Mouse (Mus musculus): ENCODE results near the gene Fam43a.

The Fam43a gene

DNA sequence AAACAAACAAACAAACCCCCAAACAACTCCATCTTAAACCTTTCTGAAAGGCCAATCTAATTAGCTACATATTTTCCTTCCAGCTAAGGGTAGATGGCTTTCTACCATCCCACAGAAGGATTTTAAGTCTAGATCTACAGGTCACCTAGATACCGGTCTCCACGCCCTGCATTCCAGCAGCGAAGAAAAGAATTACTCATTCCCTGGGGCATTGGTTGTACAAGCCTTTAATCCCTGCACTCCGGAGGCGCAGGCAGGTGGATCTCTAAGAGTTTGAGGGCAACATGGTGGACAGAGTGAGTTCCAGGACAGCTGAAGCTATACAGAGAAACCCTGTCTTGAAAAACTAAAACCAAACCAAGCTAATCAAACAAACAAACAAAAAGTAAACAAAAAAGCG lies 28.9 kb downstream of the Fam43a start:
- no peak for DNase-seq (ENCODE audit: low spot score in 2 of 2)

DNA sequence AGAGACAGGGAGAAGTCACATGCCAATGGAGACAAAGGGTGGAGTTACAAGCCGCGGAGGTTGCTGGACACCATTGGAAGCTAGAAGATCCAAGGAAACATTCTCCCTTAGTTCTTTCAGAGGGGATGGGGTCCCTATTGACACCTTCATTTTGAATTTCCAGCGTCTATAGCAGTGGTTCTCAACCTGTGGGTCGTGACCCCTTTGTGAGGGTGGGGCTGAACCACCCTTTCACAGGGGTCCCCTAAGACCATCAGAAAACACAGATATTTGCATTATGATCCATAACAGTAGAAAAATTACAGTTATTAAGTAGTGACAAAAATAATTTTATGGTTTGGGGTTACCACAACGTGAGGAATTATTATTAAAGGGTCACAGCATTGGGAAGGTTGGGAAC lies 30.0 kb downstream of the Fam43a start:
- no peak for DNase-seq (ENCODE audit: low spot score in 2 of 2)

DNA sequence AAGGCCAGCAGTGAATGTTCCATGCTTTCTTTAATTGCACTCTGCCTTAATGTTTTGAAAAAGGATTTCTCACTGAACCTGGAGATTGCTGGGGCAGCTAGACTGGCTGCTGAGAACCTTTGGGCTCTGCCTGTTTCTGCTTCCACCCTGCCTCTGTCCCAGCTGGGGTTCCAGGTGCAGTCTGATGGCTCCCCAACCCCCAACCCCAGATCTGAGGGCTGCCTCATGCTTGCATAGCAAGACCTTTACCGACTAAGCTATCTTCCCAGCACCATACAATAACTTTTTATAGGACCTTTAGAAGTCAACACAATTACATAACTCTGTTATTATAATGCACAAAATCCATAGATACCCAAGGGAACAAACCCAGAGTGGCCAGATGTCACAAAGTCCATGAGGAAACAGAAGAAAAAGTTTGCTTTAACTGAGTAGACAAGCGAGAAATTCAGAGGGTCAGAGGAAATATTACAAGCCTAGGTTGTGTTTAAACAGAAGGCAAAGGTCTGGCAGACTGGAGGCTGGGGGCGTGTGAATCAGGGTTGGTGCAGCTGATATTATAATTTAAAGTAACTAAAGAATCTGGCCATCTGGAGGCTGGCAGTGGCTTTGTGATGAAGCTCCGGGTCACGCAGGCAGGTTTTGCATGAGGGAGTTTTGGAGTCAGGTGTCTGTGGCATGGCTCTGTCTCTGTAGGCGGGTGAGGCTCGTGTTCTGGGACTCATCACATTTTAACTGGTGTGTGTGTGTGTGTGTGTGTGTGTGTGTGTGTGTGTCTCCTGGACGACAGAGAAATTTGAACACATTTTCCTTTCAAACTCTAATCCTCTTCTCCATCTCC lies 34.6 kb downstream of the Fam43a start:
- DNase-seq (ENCODE audit: low spot score in 2 of 2), result no peak

DNA sequence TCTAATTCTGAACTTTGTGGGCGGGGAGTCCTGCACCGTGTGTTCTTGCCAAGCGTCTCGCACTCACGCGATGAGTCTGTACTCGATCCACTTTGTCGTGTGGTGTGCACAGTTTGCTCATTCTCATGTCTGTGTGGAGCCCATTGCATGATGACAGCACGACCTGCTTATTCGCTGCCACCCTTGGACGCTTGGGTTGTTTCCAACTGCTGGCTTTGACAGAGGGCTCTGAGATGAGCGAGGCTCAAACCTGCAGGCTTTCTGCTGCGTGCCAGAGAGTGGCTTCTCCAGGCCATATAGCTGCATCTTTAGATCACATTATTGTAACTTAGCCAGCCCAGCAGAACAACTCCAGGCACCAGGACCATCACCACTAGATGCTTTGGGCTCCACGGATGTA lies 39.1 kb downstream of the Fam43a start:
- DNase-seq (ENCODE audit: low spot score in 2 of 2), result no peak

DNA sequence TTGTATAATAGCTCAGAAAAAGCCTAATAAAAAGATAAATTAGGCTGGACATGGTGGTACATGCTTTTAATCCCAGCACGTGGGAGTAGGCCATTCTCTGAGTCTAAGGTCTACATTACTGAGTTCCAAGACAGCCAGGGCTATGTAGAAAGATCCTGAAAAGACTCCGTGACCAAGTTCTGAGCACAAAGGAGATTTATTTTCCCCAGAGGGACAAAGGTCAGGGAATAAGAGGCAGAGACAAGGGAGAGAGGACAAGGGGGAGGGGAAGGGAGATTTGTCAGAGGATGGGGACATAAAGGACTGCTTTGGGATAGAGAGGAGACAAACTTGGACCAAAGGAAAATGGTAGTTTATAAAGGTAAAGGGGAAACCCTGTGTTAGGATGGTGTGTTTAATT lies 41.1 kb downstream of the Fam43a start:
- DNase-seq (ENCODE audit: low spot score in 2 of 2), result no peak

DNA sequence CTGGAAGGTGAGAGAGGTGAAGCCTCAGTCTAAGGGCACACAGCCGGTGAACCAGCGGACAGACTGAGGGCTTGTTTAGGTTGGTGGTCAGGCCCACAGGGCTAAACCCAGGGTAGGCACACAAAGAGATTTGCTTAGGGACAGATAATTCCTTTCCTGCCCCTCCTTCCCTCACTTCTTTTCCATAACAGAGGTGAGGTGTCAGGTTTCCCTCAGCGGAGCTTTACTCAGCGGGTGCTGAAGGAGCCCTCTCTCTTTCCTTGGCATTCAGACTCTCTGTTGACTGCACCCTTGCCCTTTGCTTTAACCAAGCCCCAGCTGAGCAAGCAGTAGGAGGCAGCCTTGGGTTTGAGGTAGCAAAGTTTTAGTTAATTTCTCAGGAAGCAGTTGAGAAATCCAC lies 41.9 kb downstream of the Fam43a start:
- DNase-seq (ENCODE audit: low spot score in 2 of 2), result no peak

DNA sequence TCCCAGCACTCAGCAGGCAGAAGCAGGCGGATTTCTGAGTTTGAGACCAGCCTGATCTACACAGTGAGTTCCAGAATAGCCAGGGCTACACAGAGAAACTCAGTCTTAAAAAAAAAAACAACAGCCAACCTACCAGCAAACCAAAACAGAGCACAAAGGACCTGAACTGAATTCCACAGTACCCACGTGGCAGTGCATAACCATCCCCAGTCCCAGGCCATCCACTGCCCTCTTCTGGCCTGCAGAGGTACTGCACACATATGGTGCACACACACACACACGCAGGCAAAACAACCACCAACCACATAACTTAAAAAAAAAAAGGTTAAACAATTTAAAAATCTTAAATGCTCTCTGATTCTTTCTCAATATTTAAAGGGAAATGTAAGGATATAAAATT lies 42.7 kb downstream of the Fam43a start:
- DNase-seq (ENCODE audit: low spot score in 2 of 2), result no peak

DNA sequence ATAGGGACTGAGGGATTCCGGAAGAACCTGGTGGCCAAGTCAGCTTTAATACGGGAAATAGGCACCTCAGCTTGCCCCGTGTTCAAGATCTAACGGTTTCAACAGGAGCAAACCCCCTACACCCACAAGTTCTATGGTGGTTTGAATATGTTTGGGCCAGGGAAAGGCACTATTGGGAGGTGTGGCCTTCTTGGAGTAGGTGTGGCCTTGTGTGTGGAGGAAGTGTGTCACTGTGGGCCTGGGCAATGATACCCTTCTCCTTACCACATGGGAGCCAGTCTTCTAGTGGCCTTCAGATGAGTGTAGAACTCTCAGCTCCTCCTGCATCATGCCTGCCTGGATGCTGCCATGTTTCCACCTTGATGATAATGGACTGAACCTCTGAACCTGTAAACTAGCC lies 45.5 kb downstream of the Fam43a start:
- DNase-seq (ENCODE audit: low spot score in 2 of 2), result no peak

DNA sequence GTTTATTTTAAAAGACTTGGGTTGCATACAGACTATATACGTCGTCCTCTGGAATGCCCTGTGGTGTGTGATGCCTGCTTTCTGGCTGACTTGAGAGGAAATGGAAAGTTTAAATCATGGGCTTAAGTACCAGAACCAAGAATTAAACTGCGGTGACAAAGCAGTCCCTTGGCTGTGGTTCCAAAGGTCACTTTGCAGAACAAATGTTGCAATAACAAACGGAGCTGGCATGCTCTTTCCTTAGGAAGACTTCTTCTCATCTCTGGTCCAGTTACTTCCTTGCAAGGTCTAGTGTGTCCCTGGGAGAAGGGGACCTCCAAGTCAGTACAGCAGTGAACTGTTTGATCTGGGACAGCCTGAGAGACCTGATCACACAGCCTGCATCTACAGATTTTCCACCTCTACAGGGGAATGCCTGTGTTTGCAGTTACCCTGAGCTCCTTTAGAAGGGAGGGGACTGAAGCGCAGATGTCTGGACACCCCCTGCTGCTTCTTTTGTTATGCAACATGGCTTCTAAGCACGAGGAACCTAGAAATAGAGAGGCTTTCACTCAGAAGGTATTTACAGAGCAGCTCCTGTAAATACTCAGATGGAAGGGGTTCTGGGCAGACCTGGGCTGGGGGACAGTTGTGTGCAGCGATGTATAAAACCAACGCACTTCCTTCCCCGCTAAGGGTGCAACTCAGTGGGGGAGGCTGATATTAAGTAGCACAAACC lies 46.5 kb downstream of the Fam43a start:
- DNase-seq (ENCODE audit: low spot score in 2 of 2), result no peak

DNA sequence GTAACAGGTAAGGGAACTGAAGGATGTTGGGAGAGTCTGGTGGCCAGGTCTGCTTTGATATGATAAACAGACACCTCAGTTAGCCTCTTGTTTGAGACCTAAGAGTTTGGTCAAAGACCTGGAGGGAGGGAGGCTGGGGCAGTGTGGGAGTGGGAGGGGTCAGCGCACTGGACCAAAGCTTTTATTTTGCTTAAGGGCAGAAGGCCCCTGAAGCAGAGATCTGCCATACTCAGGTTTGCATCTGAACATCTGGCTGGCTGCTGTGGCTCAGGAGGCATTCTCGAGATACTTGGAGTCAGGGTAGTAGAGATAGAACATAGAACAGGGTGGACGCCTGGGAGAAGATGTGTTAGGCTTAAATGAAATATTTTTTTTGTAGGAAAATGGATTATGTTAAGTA lies 47.3 kb downstream of the Fam43a start:
- no peak for DNase-seq (ENCODE audit: low spot score in 2 of 2)

DNA sequence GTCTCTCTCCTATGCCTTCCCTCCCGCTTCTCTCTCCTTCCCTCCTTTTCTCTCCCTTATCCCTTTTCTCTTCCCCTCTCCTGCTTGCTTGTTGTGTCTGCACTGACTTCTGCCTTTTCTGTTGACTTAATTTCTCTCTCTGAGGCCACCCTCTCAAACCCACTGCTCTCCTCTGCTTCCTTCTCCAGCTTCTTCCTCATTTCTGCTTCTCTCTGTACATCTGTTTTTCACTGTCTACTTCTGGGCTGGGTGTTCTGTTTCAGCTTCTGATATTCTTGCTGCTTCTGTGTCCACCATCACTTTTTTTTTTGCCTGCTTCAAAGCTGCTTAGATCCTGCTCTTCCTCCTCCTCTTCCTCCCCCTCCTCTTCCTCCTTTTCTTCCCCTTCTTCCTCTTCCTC lies 51.8 kb downstream of the Fam43a start:
- DNase-seq (ENCODE audit: low spot score in 2 of 2), result no peak

Measured in left cerebral cortex, adult 9 months (tissue).